In genomic region chr15:31568581-31568996, GRCm38 (mm10) we compare ENCODE assay signal across 8 mouse cellular contexts. TPM values are rescaled to one million over a fixed set of nuclear protein-coding genes. Genes with fewer than 3 reads are reported as not detected.
DNase-seq lines count a peak whose midpoint lies in the region; ATAC-seq and TF ChIP-seq lines count a peak whose summit lies in the region.

No protein-coding gene starts in this region.

- H3K9ac ChIP-seq in liver, embryonic 16.5 days (ENCODE audit: low read depth, low read length): no peak overlapping the region
- peak overlapping the region; percentile 23; the same call in 1 of the 2 replicates for H3K9ac ChIP-seq in stomach, postnatal 0 days (ENCODE audit: low read length)

- no peak for TF ChIP-seq EP300 in stomach, postnatal 0 days (optimal IDR thresholded peaks at IDR 0.05)

- H3K4me3 ChIP-seq in liver, embryonic 16.5 days (ENCODE audit: low read depth, low read length): peak overlapping the region; percentile 32
- peak overlapping the region; percentile 1; the same call in 1 of the 2 replicates for H3K4me3 ChIP-seq in stomach, postnatal 0 days (ENCODE audit: low read depth, low read length)

- DNase-seq in cerebellum, postnatal 10 days: peak; percentile 19 to 41
- DNase-seq in cerebellum, adult 9-10 months: no peak
- peak; percentile 53 for DNase-seq in gastrocnemius, postnatal 25 days
- DNase-seq in kidney, adult 11 months: peak; percentile 86
- peak; percentile 77 for DNase-seq in stomach, postnatal 0 days (ENCODE audit: low spot score)
- no peak for DNase-seq in frontal cortex, postnatal 36 days (ENCODE audit: low spot score in 2 of 2)

- ATAC-seq in liver, embryonic 16.5 days (ENCODE audit: low read depth): peak; percentile 71
- peak; percentile 79 for ATAC-seq in stomach, postnatal 0 days (ENCODE audit: low FRiP score, low TSS enrichment)
- no peak for ATAC-seq in CD4-positive, CD25-positive, alpha-beta regulatory T cell, adult 4 months

- no peak overlapping the region for H3K27ac ChIP-seq in liver, embryonic 16.5 days (ENCODE audit: low read length)
- H3K27ac ChIP-seq in stomach, postnatal 0 days (replicated peaks): peak overlapping the region; percentile 86

- peak overlapping the region; percentile 37 for H3K4me2 ChIP-seq in liver, embryonic 16.5 days (ENCODE audit: low read depth, low read length)
- H3K4me2 ChIP-seq in stomach, postnatal 0 days (replicated peaks; ENCODE audit: low read depth): peak overlapping the region; percentile 30

- WGBS in liver, embryonic 16.5 days (ENCODE audit: insufficient replicate concordance): 47% methylated on average over 12 of the region's 12 CpGs
- WGBS in stomach, postnatal 0 days: 19% methylated on average over 12 of the region's 12 CpGs

- peaks cover 21% of the 10 kb centered on the region for H3K4me1 ChIP-seq in liver, embryonic 16.5 days (ENCODE audit: control insufficient read depth, low read depth, low read length)
- H3K4me1 ChIP-seq in stomach, postnatal 0 days (replicated peaks; ENCODE audit: control insufficient read depth, insufficient read depth): peaks cover 8% of the 10 kb centered on the region

- H3K9me3 ChIP-seq in liver, embryonic 16.5 days (replicated peaks; ENCODE audit: control insufficient read depth, low read length): no peaks in the 10 kb centered on the region
- no peaks in the 10 kb centered on the region for H3K9me3 ChIP-seq in stomach, postnatal 0 days (ENCODE audit: control insufficient read depth, low read length)

- no peaks in the 10 kb centered on the region for H3K36me3 ChIP-seq in liver, embryonic 16.5 days (ENCODE audit: control insufficient read depth, insufficient read depth)
- no peaks in the 10 kb centered on the region for H3K36me3 ChIP-seq in stomach, postnatal 0 days (ENCODE audit: control insufficient read depth, insufficient read depth, low read length)

- TF ChIP-seq CTCF in stomach, postnatal 0 days (IDR thresholded peaks at IDR 0.05; ENCODE audit: low read depth): no peak

- no peaks in the 10 kb centered on the region for H3K27me3 ChIP-seq in liver, embryonic 16.5 days (ENCODE audit: control insufficient read depth, insufficient read depth, low read depth, low read length)
- no peaks in the 10 kb centered on the region for H3K27me3 ChIP-seq in stomach, postnatal 0 days (ENCODE audit: control insufficient read depth, insufficient read depth, low read length)

RNA-seq across cellular contexts. Expression of gene Cmbl, which starts 3.4 kb away (rescaled TPM):
- 10 to 100 TPM; 37.7 to 38.5 TPM for total RNA-seq in gastrocnemius, postnatal 25 days (2021)
- polyA plus RNA-seq in liver, embryonic 16.5 days (2015; fragmentation: Nextera tagmentation; extraction: Ambion mirVana): 12.7 and 16.4 TPM in 2 replicates
- 37.8 and 38.2 TPM in 2 replicates for polyA plus RNA-seq in stomach, postnatal 0 days (2015; fragmentation: Nextera tagmentation; extraction: Ambion mirVana)
- not detected for polyA plus RNA-seq in CD4-positive, CD25-positive, alpha-beta regulatory T cell, adult 4 months (2017; shearing (Covaris generic))

RNA-seq across cellular contexts. Expression of gene Cct5, which starts 33.0 kb away (rescaled TPM):
- 100 to 1,000 TPM; 126 to 130 TPM for total RNA-seq in gastrocnemius, postnatal 25 days (2021)
- 229 and 244 TPM in 2 replicates for polyA plus RNA-seq in liver, embryonic 16.5 days (2015; fragmentation: Nextera tagmentation; extraction: Ambion mirVana)
- polyA plus RNA-seq in stomach, postnatal 0 days (2015; fragmentation: Nextera tagmentation; extraction: Ambion mirVana): 247 and 248 TPM in 2 replicates
- 100 to 1,000 TPM; 419 to 459 TPM for polyA plus RNA-seq in CD4-positive, CD25-positive, alpha-beta regulatory T cell, adult 4 months (2017; shearing (Covaris generic))

RNA-seq across cellular contexts. Expression of gene Fam173b, which starts 33.1 kb away (rescaled TPM):
- total RNA-seq in gastrocnemius, postnatal 25 days (2021): 10 to 100 TPM; 10.8 to 14.4 TPM
- polyA plus RNA-seq in liver, embryonic 16.5 days (2015; fragmentation: Nextera tagmentation; extraction: Ambion mirVana): 7.1 TPM in 2 replicates
- polyA plus RNA-seq in stomach, postnatal 0 days (2015; fragmentation: Nextera tagmentation; extraction: Ambion mirVana): 9.9 and 10.4 TPM in 2 replicates
- 10 to 100 TPM; 25.9 to 32.2 TPM for polyA plus RNA-seq in CD4-positive, CD25-positive, alpha-beta regulatory T cell, adult 4 months (2017; shearing (Covaris generic))

RNA-seq across cellular contexts. Expression of gene March6, which starts 37.7 kb away (rescaled TPM):
- total RNA-seq in gastrocnemius, postnatal 25 days (2021): 100 to 1,000 TPM in 1 of 2 experiments, 10 to 100 TPM in 1; 94.5 to 100 TPM
- polyA plus RNA-seq in liver, embryonic 16.5 days (2015; fragmentation: Nextera tagmentation; extraction: Ambion mirVana): 15.8 TPM in 2 replicates
- 12.6 and 12.9 TPM in 2 replicates for polyA plus RNA-seq in stomach, postnatal 0 days (2015; fragmentation: Nextera tagmentation; extraction: Ambion mirVana)
- 10 to 100 TPM; 24.4 to 26.2 TPM for polyA plus RNA-seq in CD4-positive, CD25-positive, alpha-beta regulatory T cell, adult 4 months (2017; shearing (Covaris generic))

Comparison
In these comparisons a context has a peak if more than half of its experiments do, and no peak if none do; other contexts are left out.
1. DNase-seq: peak in cerebellum, postnatal 10 days (2 of 2), gastrocnemius, postnatal 25 days (single experiment), kidney, adult 11 months (single experiment) and stomach, postnatal 0 days (single experiment); none in cerebellum, adult 9-10 months (single experiment) and frontal cortex, postnatal 36 days (0 of 2).
2. RNA of gene Cmbl, which starts 3.4 kb away (polyA plus RNA-seq): 37.8 to 38.2 TPM in stomach, postnatal 0 days and 12.7 to 16.4 TPM in liver, embryonic 16.5 days; not detected in CD4-positive, CD25-positive, alpha-beta regulatory T cell, adult 4 months; every median in the first group is over 10 times any median in the second.